Mouse (Mus musculus) midbrain, embryonic 10.5 days (tissue): Measurements from ENCODE around the gene Ncoa7. TPM values are rescaled to one million over a fixed set of nuclear protein-coding genes. Genes with fewer than 3 reads are reported as not detected.
"Not testable (repeated sequence)": the region's sequence is repeated elsewhere in the genome, so short reads cannot be mapped to it uniquely, and the experiment has no call there.

Source experiments
- DNase-seq: peaks from one replicate; pipeline ENCODE4 v3.0.0-alpha.2; 2017; ENCODE audit warnings: low spot score
- H3K27ac ChIP-seq: fragments of 300-500 bp; sonication (generic); replicated peaks from 2 replicates; pipeline ENCODE4 v1.5.1; 2016; ENCODE audit warnings: mild to moderate bottlenecking
- H3K27me3 ChIP-seq: fragments of 300-500 bp; sonication (generic); 2 replicates; pipeline ENCODE4 v1.6.1; 2016; ENCODE audit warnings: low read depth, mild to moderate bottlenecking; ENCODE audit not compliant: poor library complexity, severe bottlenecking
- H3K36me3 ChIP-seq: fragments of 300-500 bp; sonication (generic); 2 replicates; pipeline ENCODE4 v1.6.1; 2016; ENCODE audit warnings: mild to moderate bottlenecking, moderate library complexity
- H3K4me1 ChIP-seq: fragments of 300-500 bp; sonication (generic); 2 replicates; pipeline ENCODE4 v1.6.1; 2016
- H3K4me3 ChIP-seq: fragments of 300-500 bp; sonication (generic); 2 replicates; pipeline ENCODE4 v1.5.1; 2016; ENCODE audit warnings: mild to moderate bottlenecking, moderate library complexity
- H3K9me3 ChIP-seq: fragments of 300-500 bp; sonication (generic); replicated peaks from 2 replicates; pipeline ENCODE4 v1.6.1; 2016; ENCODE audit warnings: mild to moderate bottlenecking
- WGBS: fragments of 180-500 bp; shearing (Covaris S2); methylation state at CpG from one replicate; pipeline ENCODE4 v1.1.7; 2016; 5-methylcytosine and 5-hydroxymethylcytosine counted together
- polyA plus RNA-seq: library from polyadenylated mRNA; unstranded; fragments of >200 nt; fragmentation: Nextera tagmentation; extraction: Ambion mirVana; gene quantifications from 2 replicates; pipeline ENCODE4 v1.2.1, GENCODE M21; 2016

Ncoa7 gene
- polyA plus RNA-seq, 1 experiment from 2014 or later = 6.2 TPM

- no peaks in the 10 kb centered on the region for H3K9me3 ChIP-seq
- H3K4me3 ChIP-seq = peak overlapping the region; percentile 87
- 45% methylated on average over 7 of the region's 7 CpGs for WGBS
- peaks cover 18% of the 10 kb centered on the region for H3K4me1 ChIP-seq
- H3K27me3 ChIP-seq = no peaks in the 10 kb centered on the region
- no peaks in the 10 kb centered on the region for H3K36me3 ChIP-seq
- DNase-seq = no peak
- H3K27ac ChIP-seq = peak overlapping the region; percentile 97
Observed at GRCm38 (mm10) chr10:30803587-30804253, 594 bp upstream of the Ncoa7 start.

DNA sequence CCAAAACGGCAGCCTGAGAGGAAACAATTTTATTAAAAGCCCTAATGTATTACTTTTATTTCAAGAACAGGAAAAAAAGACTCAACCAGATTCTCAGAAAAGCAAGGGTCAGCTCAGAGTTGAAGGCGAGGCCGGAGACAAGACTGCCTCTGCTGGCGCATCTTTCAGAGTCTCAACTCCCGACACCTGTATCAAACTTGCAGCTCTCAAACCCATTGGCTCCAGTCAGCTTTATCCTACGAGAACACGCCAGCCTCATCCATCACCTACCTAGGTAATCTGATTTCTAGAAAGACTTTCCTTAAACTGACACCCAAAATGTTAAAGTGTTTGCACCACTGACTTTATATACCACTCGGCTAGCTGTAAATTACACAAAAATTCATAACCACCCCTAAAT, 1.1 kb downstream of the Ncoa7 start:
- H3K36me3 ChIP-seq = no peaks in the 10 kb centered on the region
- no peaks in the 10 kb centered on the region for H3K27me3 ChIP-seq
- H3K27ac ChIP-seq = peak overlapping the region; percentile 97
- 11% methylated on average over 8 of the region's 8 CpGs for WGBS
- H3K9me3 ChIP-seq = no peaks in the 10 kb centered on the region
- H3K4me3 ChIP-seq = peak overlapping the region; percentile 87
- H3K4me1 ChIP-seq = peaks cover 18% of the 10 kb centered on the region
- peak; percentile 22 for DNase-seq

DNA sequence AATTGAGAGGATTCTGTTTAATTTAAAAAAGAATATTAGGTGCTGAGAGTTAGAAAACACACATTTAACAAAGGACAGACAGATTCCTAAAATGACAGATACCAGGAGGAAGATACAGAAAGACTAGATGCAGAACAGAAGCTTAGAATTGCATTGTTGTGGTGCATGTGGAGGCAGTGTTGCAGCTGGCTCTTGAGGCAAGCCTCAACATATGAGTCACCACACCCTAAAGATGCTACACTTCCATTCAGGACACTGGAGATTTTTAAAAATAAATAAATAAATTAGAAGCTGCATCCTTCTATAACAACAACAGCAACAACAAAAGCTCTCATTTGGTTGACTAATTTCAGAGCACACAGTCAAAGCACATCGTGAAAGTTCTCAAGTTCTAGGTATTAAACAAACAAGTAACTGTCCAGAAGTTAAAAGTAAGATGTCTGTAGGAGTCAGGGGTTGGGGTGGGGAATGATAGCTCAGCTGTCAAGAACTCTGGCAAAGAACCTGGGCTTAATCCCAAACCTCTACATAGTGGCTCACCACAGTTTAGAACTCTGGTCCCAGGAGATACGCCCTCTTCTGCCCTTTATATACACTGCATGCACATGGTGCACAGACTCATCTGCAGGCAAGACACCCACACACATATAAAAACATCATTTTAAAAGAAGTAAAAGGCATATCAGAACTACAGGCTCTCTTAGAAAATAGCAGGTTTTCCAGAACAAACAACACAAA, 3.2 kb downstream of the Ncoa7 start:
- 90% methylated on average over 2 of the region's 2 CpGs for WGBS
- H3K27ac ChIP-seq = no peak overlapping the region
- H3K36me3 ChIP-seq = peaks cover 12% of the 10 kb centered on the region; the same call in 1 of the 2 replicates
- DNase-seq = no peak
- no peak overlapping the region for H3K4me3 ChIP-seq
- H3K27me3 ChIP-seq = no peaks in the 10 kb centered on the region
- H3K9me3 ChIP-seq = peaks cover 12% of the 10 kb centered on the region; the same call in 1 of the 2 replicates
- peaks cover 18% of the 10 kb centered on the region for H3K4me1 ChIP-seq

- no peaks in the 10 kb centered on the region for H3K27me3 ChIP-seq
- peaks cover 21% of the 10 kb centered on the region; the same call in 1 of the 2 replicates for H3K9me3 ChIP-seq
- H3K36me3 ChIP-seq = peaks cover 20% of the 10 kb centered on the region
- 81% methylated on average over 5 of the region's 5 CpGs for whole genome bisulfite sequencing
- DNase-seq = no peak
- no peak overlapping the region for H3K27ac ChIP-seq
- 0 out of 2 replicates have a peak, but pooled peaks cover 2% of the 10 kb centered on the region for H3K4me1 ChIP-seq
- H3K4me3 ChIP-seq = no peak overlapping the region
Observed at GRCm38 (mm10) chr10:30796469-30797261, 6.5 kb downstream of the Ncoa7 start.

- DNase-seq = no peak
- WGBS = 86% methylated on average over 3 of the region's 3 CpGs
- no peaks in the 10 kb centered on the region for H3K27me3 ChIP-seq
- H3K4me3 ChIP-seq = no peak overlapping the region
- H3K4me1 ChIP-seq = no peaks in the 10 kb centered on the region
- H3K36me3 ChIP-seq = peaks cover 15% of the 10 kb centered on the region
- peaks cover 17% of the 10 kb centered on the region; the same call in 1 of the 2 replicates for H3K9me3 ChIP-seq
- no peak overlapping the region for H3K27ac ChIP-seq
Observed at GRCm38 (mm10) chr10:30791016-30791415, 12.1 kb downstream of the Ncoa7 start.

- Histone ChIP-seq H3K36me3 (peaks cover 6% of the 10 kb centered on the region), H3K4me3 (no peak overlapping the region), H3K9me3 (peaks cover 6% of the 10 kb centered on the region; the same call in 1 of the 2 replicates), H3K27ac (no peak overlapping the region), H3K4me1 (no peaks in the 10 kb centered on the region), H3K27me3 (no peaks in the 10 kb centered on the region)
- 97% methylated on average over 5 of the region's 5 CpGs for WGBS
- DNase-seq = no peak
Observed at GRCm38 (mm10) chr10:30789521-30789920, 13.6 kb downstream of the Ncoa7 start.

DNA sequence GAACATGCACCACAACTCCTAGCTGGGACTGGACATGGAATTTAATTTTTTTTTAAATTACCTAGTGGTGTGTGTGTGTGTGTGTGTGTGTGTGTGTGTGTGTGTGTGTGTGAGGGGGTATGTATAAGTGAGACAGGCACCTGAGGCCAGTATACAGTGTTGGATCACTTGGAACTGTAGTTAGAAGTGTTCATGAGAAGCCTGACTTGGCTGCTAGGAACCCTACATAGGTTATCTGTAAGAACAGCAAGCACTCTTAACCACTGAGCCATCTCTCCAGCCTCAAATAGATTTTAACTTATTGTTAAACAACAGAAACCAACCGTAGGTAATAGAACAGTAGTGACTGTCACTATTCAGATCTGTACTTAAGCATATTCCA, 14.8 kb downstream of the Ncoa7 start:
- Histone ChIP-seq H3K9me3 (no peaks in the 10 kb centered on the region), H3K27me3 (no peaks in the 10 kb centered on the region), H3K4me1 (no peaks in the 10 kb centered on the region), H3K4me3 (no peak overlapping the region), H3K27ac (no peak overlapping the region), H3K36me3 (no peaks in the 10 kb centered on the region)
- DNase-seq = no peak
- 93% methylated on average over 1 of the region's 1 CpGs for WGBS

DNA sequence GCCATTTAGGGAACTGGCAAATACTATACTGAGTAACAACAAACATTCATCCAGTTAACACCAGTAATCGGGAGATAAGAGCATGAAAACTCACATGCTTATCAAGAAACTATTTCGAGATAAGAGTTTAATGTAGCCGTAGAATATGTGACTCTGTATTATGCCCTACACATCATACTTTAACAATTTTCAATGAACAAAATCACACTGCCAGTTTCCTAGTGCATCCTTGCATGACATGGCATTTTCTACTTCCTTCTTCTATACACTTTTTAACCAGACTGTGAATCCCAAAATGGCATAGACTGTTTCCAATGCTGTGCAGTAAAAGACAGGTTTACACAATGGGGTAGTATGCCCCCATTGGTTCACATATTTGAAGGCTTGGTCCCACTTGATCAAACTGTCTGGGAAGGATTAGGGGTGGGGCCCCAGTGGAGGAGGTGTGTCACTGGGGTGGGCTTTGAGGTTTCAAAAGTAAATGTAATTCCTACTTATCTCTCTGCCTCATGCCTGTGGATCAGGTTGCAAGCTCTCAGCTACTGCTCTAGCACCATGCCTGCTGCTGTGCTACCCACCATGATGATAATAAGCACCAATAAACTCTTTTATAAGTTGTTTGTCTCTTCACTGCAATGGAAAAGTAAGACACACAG, 15.3 kb downstream of the Ncoa7 start:
- Histone ChIP-seq H3K9me3 (no peaks in the 10 kb centered on the region), H3K27ac (no peak overlapping the region), H3K36me3 (no peaks in the 10 kb centered on the region), H3K27me3 (no peaks in the 10 kb centered on the region), H3K4me3 (no peak overlapping the region), H3K4me1 (no peaks in the 10 kb centered on the region)
- WGBS = 94% methylated on average over 3 of the region's 3 CpGs
- DNase-seq = no peak

GRCm38 (mm10) chr10:30786103-30786754, 16.9 kb downstream of the Ncoa7 start:
- Histone ChIP-seq H3K27ac (no peak overlapping the region), H3K36me3 (no peaks in the 10 kb centered on the region), H3K9me3 (no peaks in the 10 kb centered on the region), H3K27me3 (no peaks in the 10 kb centered on the region), H3K4me1 (no peaks in the 10 kb centered on the region), H3K4me3 (no peak overlapping the region)
- DNase-seq = no peak
- WGBS = 85% methylated on average over 5 of the region's 5 CpGs

DNA sequence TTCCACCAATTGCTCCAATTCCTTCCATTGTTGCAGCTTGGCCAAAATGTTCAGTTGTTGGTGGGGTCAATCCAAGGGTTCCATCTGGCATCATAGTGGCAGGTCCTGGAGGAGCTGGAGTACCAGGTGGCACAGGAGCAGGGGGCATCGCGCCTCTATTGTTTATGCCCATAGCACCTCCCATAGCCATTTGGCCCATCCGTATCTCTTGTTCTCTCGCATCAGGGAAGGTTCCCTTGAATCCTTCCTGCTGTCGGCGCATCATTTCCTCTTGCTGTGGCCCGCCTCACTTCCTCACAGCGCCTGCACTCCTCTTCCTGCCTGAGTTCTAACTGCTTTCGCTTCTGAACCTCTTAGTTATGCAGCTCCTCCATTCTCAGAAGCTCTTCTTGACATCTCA, 22.2 kb downstream of the Ncoa7 start:
- not testable (repeated sequence) for H3K27ac ChIP-seq, DNase-seq, H3K4me1 ChIP-seq, H3K27me3 ChIP-seq, H3K36me3 ChIP-seq, H3K9me3 ChIP-seq, H3K4me3 ChIP-seq
- 93% methylated on average over 9 of the region's 9 CpGs for WGBS

DNA sequence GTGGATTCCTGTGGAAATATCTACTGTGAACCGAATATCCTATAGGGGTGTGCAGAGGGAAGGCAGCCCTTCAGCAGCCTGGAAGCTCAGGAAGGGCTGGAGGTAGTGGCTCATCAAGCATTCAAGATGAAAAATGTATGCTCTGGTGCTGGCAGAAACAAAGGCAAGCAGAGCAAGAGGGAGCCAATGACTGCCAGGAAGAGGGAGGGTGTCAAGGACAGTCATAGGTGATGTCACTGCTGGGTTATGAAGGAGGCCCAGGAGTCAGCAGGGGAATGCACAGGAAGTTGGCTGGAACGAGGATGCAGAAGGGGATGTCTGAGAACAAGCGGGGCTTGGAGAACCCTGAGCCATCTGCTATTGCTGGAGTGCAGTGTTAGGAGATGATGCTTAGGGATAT, 24.9 kb downstream of the Ncoa7 start:
- H3K4me1 ChIP-seq = no peaks in the 10 kb centered on the region
- no peaks in the 10 kb centered on the region for H3K36me3 ChIP-seq
- no peak overlapping the region for H3K27ac ChIP-seq
- no peak for DNase-seq
- H3K27me3 ChIP-seq = no peaks in the 10 kb centered on the region
- no peaks in the 10 kb centered on the region for H3K9me3 ChIP-seq
- H3K4me3 ChIP-seq = no peak overlapping the region
- 83% methylated on average over 3 of the region's 3 CpGs for WGBS

GRCm38 (mm10) chr10:30775987-30776386, 27.1 kb downstream of the Ncoa7 start:
- H3K27me3 ChIP-seq = no peaks in the 10 kb centered on the region
- no peaks in the 10 kb centered on the region for H3K4me1 ChIP-seq
- DNase-seq = no peak
- H3K36me3 ChIP-seq = no peaks in the 10 kb centered on the region
- WGBS = 93% methylated on average over 2 of the region's 2 CpGs
- H3K9me3 ChIP-seq = no peaks in the 10 kb centered on the region
- H3K4me3 ChIP-seq = no peak overlapping the region
- no peak overlapping the region for H3K27ac ChIP-seq
